Mouse (Mus musculus) ES-E14 (cell line): Measurements from ENCODE around the gene Ankrd6. TPM values are rescaled to one million over a fixed set of nuclear protein-coding genes. Genes with fewer than 3 reads are reported as not detected.

Experiments used
- DNase-seq: peaks from one replicate; pipeline ENCODE4 v3.0.0-alpha.2; 2013; ENCODE audit warnings: low read depth, low spot score
- H3K27ac ChIP-seq: 2 replicates; pipeline ENCODE4 v1.5.1; 2012; ENCODE audit warnings: low read depth, mild to moderate bottlenecking, low read length, moderate library complexity, mixed read lengths; ENCODE audit not compliant: poor library complexity, insufficient read depth, severe bottlenecking
- H3K36me3 ChIP-seq: 2 replicates; pipeline ENCODE4 v1.6.1; 2012; ENCODE audit warnings: mild to moderate bottlenecking, low read length, moderate library complexity, mixed read lengths; ENCODE audit not compliant: control insufficient read depth, poor library complexity, insufficient read depth, severe bottlenecking
- H3K4me1 ChIP-seq, 2 experiments: fragments of 150-350 bp in 1 of 2; sonication (generic) in 1 of 2; 2 replicates each; pipeline ENCODE4 v1.6.1; 2012; ENCODE audit warnings: low read length in 2 of 2, mild to moderate bottlenecking in 1 of 2, mixed read lengths in 1 of 2; ENCODE audit not compliant: control insufficient read depth in 2 of 2, insufficient read depth in 2 of 2, poor library complexity in 1 of 2
- H3K4me3 ChIP-seq, 2 experiments: fragments of 150-350 bp in 1 of 2; sonication (generic) in 1 of 2; 2 replicates each; pipeline ENCODE4 v1.5.1; 2012; ENCODE audit warnings: low read length in 2 of 2, low read depth in 1 of 2, mild to moderate bottlenecking in 1 of 2, mixed read lengths in 1 of 2; ENCODE audit not compliant: insufficient read depth in 1 of 2, poor library complexity in 1 of 2, severe bottlenecking in 1 of 2
- H3K9ac ChIP-seq: 2 replicates; pipeline ENCODE4 v1.6.1; 2012; ENCODE audit warnings: low read depth, mild to moderate bottlenecking, low read length, mixed read lengths; ENCODE audit not compliant: poor library complexity, insufficient read depth, severe bottlenecking
- H3K9me3 ChIP-seq: fragments of 150-350 bp; sonication (generic); 2 replicates; pipeline ENCODE4 v1.6.1; 2012; ENCODE audit warnings: low read depth, mild to moderate bottlenecking, low read length; ENCODE audit not compliant: control insufficient read depth, insufficient read depth
- CHD2 ChIP-seq: IDR thresholded peaks from 2 replicates; pipeline ENCODE4 v1.6.1; 2014; ENCODE audit warnings: mild to moderate bottlenecking, low read depth, low read length, inconsistent platforms
- HCFC1 ChIP-seq: IDR thresholded peaks from 2 replicates; pipeline ENCODE4 v1.6.1; 2012; ENCODE audit warnings: low read length, inconsistent platforms, borderline replicate concordance; ENCODE audit not compliant: insufficient read depth
- MAFK ChIP-seq: IDR thresholded peaks from 2 replicates; pipeline ENCODE4 v1.6.1; 2014; ENCODE audit warnings: mild to moderate bottlenecking, low read depth, low read length, inconsistent platforms; ENCODE audit not compliant: insufficient read depth
- ZC3H11A ChIP-seq: IDR thresholded peaks from 2 replicates; pipeline ENCODE4 v1.6.1; 2012; ENCODE audit warnings: low read depth, mild to moderate bottlenecking, inconsistent platforms, low read length, borderline replicate concordance
- ZNF384 ChIP-seq: IDR thresholded peaks from 2 replicates; pipeline ENCODE4 v1.6.1; 2012; ENCODE audit warnings: low read depth, low read length, inconsistent platforms
- in situ Hi-C, 2 experiments: fragments of 600-800 bp; cut with MboI; formaldehyde crosslinking; loops; one replicate each; pipeline ENCODE4 v1.15.1; 2025; ENCODE audit warnings: low sequenced_read_pairs in 2 of 2, inconsistent platforms in 1 of 2; ENCODE audit not compliant: unreplicated experiment in 2 of 2
- total RNA-seq: library from RNA; depleted of rRNA; stranded (reverse); fragments of 300-350 nt; gene quantifications from 2 replicates; pipeline ENCODE4 v1.2.3, GENCODE M21; 2012

The Ankrd6 gene
- total RNA-seq, 1 experiment: 7.8 TPM

- TF ChIP-seq ZNF384 (no peak), CHD2 (0 out of 2 replicates have a peak, but pooled peaks have one; percentile 37)
- Histone ChIP-seq H3K27ac (no peak overlapping the region), H3K9ac (no peak overlapping the region), H3K9me3 (no peaks in the 10 kb centered on the region), H3K4me1 (peaks cover 0 to 3% of the 10 kb centered on the region in 2 experiments; a peak in 2 of 4 replicates), H3K36me3 (no peaks in the 10 kb centered on the region; the same call in 1 of the 2 replicates), H3K4me3 (peak overlapping the region in 1 of 2 experiments; percentile 45; a peak in 2 of 4 replicates)
- peak; percentile 35 for DNase-seq
- in situ Hi-C loops: no loop called here
Measured at GRCm38 (mm10) chr4:32833494-32834282, 117.0 kb downstream of the Ankrd6 start.

- H3K4me1 ChIP-seq: peaks cover 0 to 3% of the 10 kb centered on the region in 2 experiments; a peak in 2 of 4 replicates
- in situ Hi-C loops: no loop called here
- TF ChIP-seq ZNF384: no peak
- TF ChIP-seq MAFK: no peak
- no peak for TF ChIP-seq HCFC1
- TF ChIP-seq ZC3H11A: no peak
- no peak for TF ChIP-seq CHD2
- no peaks in the 10 kb centered on the region for H3K9me3 ChIP-seq
- no peaks in the 10 kb centered on the region; the same call in 1 of the 2 replicates for H3K36me3 ChIP-seq
- no peak overlapping the region for H3K4me3 ChIP-seq
- H3K9ac ChIP-seq: no peak overlapping the region
- DNase-seq: no peak
- no peak overlapping the region for H3K27ac ChIP-seq
Measured at GRCm38 (mm10) chr4:32829316-32829715, 121.3 kb downstream of the Ankrd6 start.

- Histone ChIP-seq H3K4me1 (peaks cover 0 to 3% of the 10 kb centered on the region in 2 experiments; a peak in 1 of 4 replicates), H3K4me3 (no peak overlapping the region), H3K9ac (no peak overlapping the region), H3K9me3 (no peaks in the 10 kb centered on the region), H3K27ac (no peak overlapping the region), H3K36me3 (no peaks in the 10 kb centered on the region; the same call in 1 of the 2 replicates)
- in situ Hi-C loops: no loop called here
- DNase-seq: no peak
- TF ChIP-seq CHD2: no peak
Measured at GRCm38 (mm10) chr4:32828385-32829077, 122.1 kb downstream of the Ankrd6 start.

- in situ Hi-C loops: no loop called here
- Histone ChIP-seq H3K9ac (no peak overlapping the region), H3K27ac (no peak overlapping the region; the same call in 1 of the 2 replicates), H3K36me3 (no peaks in the 10 kb centered on the region; the same call in 1 of the 2 replicates), H3K9me3 (no peaks in the 10 kb centered on the region), H3K4me3 (no peak overlapping the region), H3K4me1 (no peaks in the 10 kb centered on the region)
- no peak for DNase-seq
- TF ChIP-seq ZC3H11A (no peak), CHD2 (no peak), HCFC1 (no peak), ZNF384 (no peak), MAFK (no peak)
Measured at GRCm38 (mm10) chr4:32826925-32827324, 123.7 kb downstream of the Ankrd6 start.
